Mouse (Mus musculus) hindbrain, embryonic 13.5 days (tissue): ENCODE results near the gene Upf2. TPM values are rescaled to one million over a fixed set of nuclear protein-coding genes. Genes with fewer than 3 reads are reported as not detected.
"Not testable (repeated sequence)": the region's sequence is repeated elsewhere in the genome, so short reads cannot be mapped to it uniquely, and the experiment has no call there.

ENCODE experiments used
- ATAC-seq: fragments of 200-750 bp; cut with Nextera tagmentation; 2 replicates; pipeline ENCODE4 v1.8.0; 2017; ENCODE audit warnings: moderate TSS enrichment; ENCODE audit not compliant: low FRiP score
- H3K27ac ChIP-seq: fragments of 300-500 bp; sonication (generic); 2 replicates; pipeline ENCODE4 v1.5.1; 2015; ENCODE audit warnings: inconsistent platforms, mild to moderate bottlenecking, moderate library complexity
- H3K27me3 ChIP-seq: fragments of 300-500 bp; sonication (generic); 2 replicates; pipeline ENCODE4 v1.6.1; 2015; ENCODE audit warnings: mild to moderate bottlenecking, inconsistent platforms
- H3K36me3 ChIP-seq: fragments of 300-500 bp; sonication (generic); 2 replicates; pipeline ENCODE4 v1.6.1; 2015; ENCODE audit warnings: mild to moderate bottlenecking, inconsistent platforms
- H3K4me1 ChIP-seq: fragments of 300-500 bp; sonication (generic); replicated peaks from 2 replicates; pipeline ENCODE4 v1.6.1; 2015; ENCODE audit warnings: inconsistent platforms
- H3K4me2 ChIP-seq: fragments of 300-500 bp; sonication (generic); 2 replicates; pipeline ENCODE4 v1.6.1; 2015; ENCODE audit warnings: inconsistent platforms, mild to moderate bottlenecking, moderate library complexity
- H3K4me3 ChIP-seq: fragments of 300-500 bp; sonication (generic); 2 replicates; pipeline ENCODE4 v1.5.1; 2015; ENCODE audit warnings: mild to moderate bottlenecking, inconsistent platforms
- H3K9ac ChIP-seq: fragments of 300-500 bp; sonication (generic); 2 replicates; pipeline ENCODE4 v1.6.1; 2015; ENCODE audit warnings: mild to moderate bottlenecking, inconsistent platforms
- H3K9me3 ChIP-seq: fragments of 300-500 bp; sonication (generic); 2 replicates; pipeline ENCODE4 v1.6.1; 2016; ENCODE audit warnings: inconsistent platforms
- WGBS: fragments of 180-500 bp; shearing (Covaris S2); methylation state at CpG from one replicate; pipeline ENCODE4 v1.1.7; 2015; 5-methylcytosine and 5-hydroxymethylcytosine counted together
- polyA plus RNA-seq: library from polyadenylated mRNA; unstranded; fragments of >200 nt; fragmentation: Nextera tagmentation; extraction: Ambion mirVana; gene quantifications from 2 replicates; pipeline ENCODE4 v1.2.1, GENCODE M21; 2015

The Upf2 gene
- polyA plus RNA-seq, 1 experiment from 2014 or later, result 10.1 TPM

- no peak overlapping the region for H3K9ac ChIP-seq
- H3K4me3 ChIP-seq, result no peak overlapping the region
- no peak overlapping the region for H3K4me2 ChIP-seq
- no peak overlapping the region for H3K27ac ChIP-seq
- 100% methylated on average over 1 of the region's 1 CpGs for WGBS
- no peaks in the 10 kb centered on the region for H3K36me3 ChIP-seq
- H3K9me3 ChIP-seq, result no peaks in the 10 kb centered on the region
- no peak for ATAC-seq
- no peaks in the 10 kb centered on the region for H3K27me3 ChIP-seq
- peaks cover 5% of the 10 kb centered on the region; the same call in 1 of the 2 replicates for H3K4me1 ChIP-seq
Measured at GRCm38 (mm10) chr2:6080037-6080436, 128.8 kb downstream of the Upf2 start.

GRCm38 (mm10) chr2:6081108-6081507 lies 129.8 kb downstream of the Upf2 start:
- H3K27me3 ChIP-seq, result no peaks in the 10 kb centered on the region
- H3K4me3 ChIP-seq, result no peak overlapping the region
- no peaks in the 10 kb centered on the region for H3K36me3 ChIP-seq
- no peak for ATAC-seq
- H3K9ac ChIP-seq, result no peak overlapping the region
- WGBS, result 68% methylated on average over 8 of the region's 8 CpGs
- H3K27ac ChIP-seq, result no peak overlapping the region
- no peaks in the 10 kb centered on the region for H3K4me1 ChIP-seq
- no peaks in the 10 kb centered on the region for H3K9me3 ChIP-seq
- no peak overlapping the region for H3K4me2 ChIP-seq

GRCm38 (mm10) chr2:6082615-6083014 lies 131.3 kb downstream of the Upf2 start:
- ATAC-seq, result no peak
- H3K36me3 ChIP-seq, result no peaks in the 10 kb centered on the region
- H3K27ac ChIP-seq, result no peak overlapping the region
- 91% methylated on average over 6 of the region's 6 CpGs for WGBS
- no peak overlapping the region for H3K4me2 ChIP-seq
- no peaks in the 10 kb centered on the region for H3K4me1 ChIP-seq
- no peak overlapping the region for H3K4me3 ChIP-seq
- H3K9ac ChIP-seq, result no peak overlapping the region
- H3K27me3 ChIP-seq, result no peaks in the 10 kb centered on the region
- no peaks in the 10 kb centered on the region for H3K9me3 ChIP-seq

DNA sequence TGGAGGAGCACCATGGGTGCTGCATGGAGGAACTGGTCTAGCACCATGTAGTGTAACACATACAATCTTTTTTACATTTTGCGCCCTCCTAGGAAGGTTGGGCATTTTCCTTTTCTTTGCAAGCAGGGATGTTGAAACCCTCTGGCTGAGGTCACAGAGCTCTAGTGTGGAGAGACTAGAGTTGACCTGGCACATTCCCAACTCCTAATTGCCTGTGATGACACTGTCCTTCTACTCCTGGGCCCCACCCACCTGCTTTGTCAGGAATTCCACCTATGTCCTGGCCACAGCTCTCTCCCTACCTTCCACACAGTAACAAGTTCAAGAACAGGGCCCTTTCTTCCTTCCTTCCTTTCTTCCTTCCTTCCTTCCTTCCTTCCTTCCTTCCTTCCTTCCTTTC lies 132.4 kb downstream of the Upf2 start:
- no peak overlapping the region for H3K27ac ChIP-seq
- H3K36me3 ChIP-seq, result no peaks in the 10 kb centered on the region
- no peak overlapping the region for H3K4me3 ChIP-seq
- no peak overlapping the region for H3K9ac ChIP-seq
- no peak for ATAC-seq
- H3K4me2 ChIP-seq, result no peak overlapping the region
- no peaks in the 10 kb centered on the region for H3K27me3 ChIP-seq
- H3K4me1 ChIP-seq, result no peaks in the 10 kb centered on the region
- H3K9me3 ChIP-seq, result no peaks in the 10 kb centered on the region
- 100% methylated on average over 1 of the region's 1 CpGs for WGBS

GRCm38 (mm10) chr2:6085622-6086530 lies 134.6 kb downstream of the Upf2 start:
- Histone ChIP-seq H3K4me3 (no peak overlapping the region), H3K27ac (no peak overlapping the region), H3K27me3 (no peaks in the 10 kb centered on the region), H3K9ac (no peak overlapping the region), H3K4me1 (no peaks in the 10 kb centered on the region), H3K9me3 (no peaks in the 10 kb centered on the region), H3K36me3 (no peaks in the 10 kb centered on the region), H3K4me2 (no peak overlapping the region)
- ATAC-seq, result no peak
- 82% methylated on average over 19 of the region's 19 CpGs for WGBS

- no peak for ATAC-seq
- Histone ChIP-seq H3K4me3 (no peak overlapping the region), H3K9me3 (no peaks in the 10 kb centered on the region), H3K36me3 (no peaks in the 10 kb centered on the region), H3K27me3 (no peaks in the 10 kb centered on the region), H3K27ac (no peak overlapping the region), H3K4me1 (no peaks in the 10 kb centered on the region), H3K4me2 (no peak overlapping the region), H3K9ac (no peak overlapping the region)
- WGBS, result 92% methylated on average over 5 of the region's 5 CpGs
Measured at GRCm38 (mm10) chr2:6087151-6087550, 135.9 kb downstream of the Upf2 start.

DNA sequence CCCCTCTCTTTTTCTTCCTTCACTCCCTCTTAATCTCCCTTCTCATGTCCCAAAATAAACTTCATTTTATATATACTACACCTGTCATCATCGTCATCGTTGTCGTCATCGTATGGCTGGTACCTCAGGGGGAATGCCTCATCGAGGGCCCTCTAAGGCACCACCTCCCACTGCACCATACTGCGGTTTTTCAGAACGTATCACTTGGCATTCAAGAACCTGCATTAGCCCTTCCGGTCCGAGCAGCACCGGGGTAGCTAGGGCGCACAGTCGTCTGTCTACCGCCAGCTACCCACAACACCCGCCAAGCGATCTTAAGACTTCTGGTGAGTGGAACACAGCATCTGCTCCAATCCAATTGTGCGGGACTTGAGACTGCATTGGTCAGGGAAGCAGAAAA lies 138.7 kb downstream of the Upf2 start:
- not testable (repeated sequence) for H3K27me3 ChIP-seq, H3K36me3 ChIP-seq, H3K4me3 ChIP-seq, H3K9me3 ChIP-seq, H3K9ac ChIP-seq, H3K4me1 ChIP-seq, ATAC-seq, H3K27ac ChIP-seq, H3K4me2 ChIP-seq
- 89% methylated on average over 16 of the region's 16 CpGs for WGBS

DNA sequence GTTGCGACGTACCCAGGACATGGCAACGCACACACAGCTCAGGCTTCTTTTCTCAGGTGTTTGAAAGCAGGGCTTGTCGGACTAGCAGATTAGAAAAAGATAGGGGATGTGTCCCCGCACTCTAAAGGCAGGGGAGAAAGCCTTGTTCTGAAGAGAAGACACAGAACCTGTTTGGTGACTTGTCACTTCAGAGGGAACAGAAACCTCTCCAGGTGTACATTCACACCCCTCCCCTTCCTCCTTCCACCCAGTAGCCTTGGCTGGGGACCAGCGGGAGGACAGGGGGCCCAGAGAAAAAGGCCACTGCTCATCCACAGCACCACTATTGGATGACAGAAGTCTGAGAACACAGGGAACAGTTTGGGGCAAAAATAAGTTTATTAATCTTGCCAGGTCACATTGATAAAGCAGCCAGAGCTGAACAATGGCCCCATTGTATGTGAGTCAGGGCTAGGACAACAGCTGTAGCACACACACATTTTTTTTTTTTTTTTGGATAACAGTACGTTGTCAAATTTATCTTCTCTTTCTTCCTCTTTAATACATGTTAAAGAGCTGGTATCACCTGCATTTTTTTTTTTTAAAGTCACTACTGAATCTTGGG lies 145.9 kb downstream of the Upf2 start:
- Histone ChIP-seq H3K36me3 (no peaks in the 10 kb centered on the region), H3K27ac (no peak overlapping the region), H3K4me1 (peaks cover 10% of the 10 kb centered on the region), H3K27me3 (peaks cover 30% of the 10 kb centered on the region), H3K4me2 (no peak overlapping the region), H3K9me3 (no peaks in the 10 kb centered on the region), H3K4me3 (no peak overlapping the region), H3K9ac (no peak overlapping the region)
- ATAC-seq, result no peak
- 83% methylated on average over 7 of the region's 7 CpGs for WGBS

- Histone ChIP-seq H3K4me1 (peaks cover 10% of the 10 kb centered on the region), H3K36me3 (no peaks in the 10 kb centered on the region), H3K4me3 (no peak overlapping the region), H3K9me3 (no peaks in the 10 kb centered on the region), H3K27ac (no peak overlapping the region), H3K4me2 (no peak overlapping the region), H3K9ac (no peak overlapping the region), H3K27me3 (peaks cover 34% of the 10 kb centered on the region)
- no peak for ATAC-seq
- WGBS, result 46% methylated on average over 6 of the region's 6 CpGs
Measured at GRCm38 (mm10) chr2:6098924-6099323, 147.7 kb downstream of the Upf2 start.

DNA sequence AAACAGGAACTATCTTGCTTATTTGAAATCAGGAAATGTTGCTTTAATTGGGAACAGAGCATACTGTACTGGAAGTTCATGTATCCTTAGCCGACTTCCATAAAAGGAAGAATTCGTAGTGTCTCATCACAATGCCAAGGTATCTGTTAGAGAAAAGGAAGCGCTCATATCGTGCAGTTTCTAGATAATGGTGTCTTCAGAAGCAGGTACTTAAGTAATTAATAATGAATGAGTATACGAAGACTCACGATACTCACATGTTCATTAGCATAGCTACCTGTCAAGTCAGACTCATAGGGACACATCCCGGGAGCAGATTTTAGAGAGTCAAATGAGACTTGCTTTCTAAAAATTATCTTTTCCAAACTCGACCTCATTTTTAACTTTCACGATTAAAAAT lies 148.2 kb downstream of the Upf2 start:
- Histone ChIP-seq H3K9me3 (no peaks in the 10 kb centered on the region), H3K27me3 (peaks cover 34% of the 10 kb centered on the region), H3K4me1 (peaks cover 10% of the 10 kb centered on the region), H3K4me2 (no peak overlapping the region), H3K36me3 (no peaks in the 10 kb centered on the region), H3K27ac (no peak overlapping the region), H3K4me3 (no peak overlapping the region), H3K9ac (no peak overlapping the region)
- no peak for ATAC-seq
- WGBS, result 81% methylated on average over 9 of the region's 9 CpGs

DNA sequence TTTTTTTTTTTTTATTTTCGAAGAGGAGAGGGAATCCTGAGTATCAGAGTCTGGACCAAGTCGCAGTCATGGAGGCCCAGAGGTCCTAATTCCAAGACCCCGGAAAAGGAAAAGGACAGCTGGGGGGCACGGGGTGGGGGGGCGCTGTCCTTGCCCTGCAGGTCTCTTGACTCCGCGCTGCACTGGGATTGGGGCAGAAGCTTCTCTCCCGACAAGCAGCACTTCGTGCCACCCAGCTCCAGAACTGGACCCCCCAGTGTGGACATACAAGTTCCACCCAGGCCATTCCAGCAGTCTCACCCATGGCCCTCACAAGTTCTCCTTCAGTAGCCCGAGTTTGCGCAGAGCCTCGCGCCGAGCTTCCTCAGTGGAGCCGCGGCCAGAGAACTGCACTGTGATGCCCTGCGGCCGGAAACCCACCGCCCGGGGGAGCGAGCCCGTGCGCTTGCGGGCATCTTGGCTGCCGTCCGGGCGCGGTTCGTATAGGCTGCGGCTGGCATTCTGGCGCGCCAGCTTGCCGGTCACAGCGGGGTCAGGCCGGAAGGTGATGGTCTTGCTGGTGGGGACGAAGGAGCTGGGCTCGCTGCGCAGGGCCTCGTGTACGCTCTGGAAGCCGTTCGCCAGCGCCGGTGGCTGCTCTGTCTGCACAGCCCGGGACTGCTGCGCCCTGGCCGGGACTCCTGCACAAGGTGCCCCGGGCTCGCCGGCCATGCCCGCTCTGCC lies 148.9 kb downstream of the Upf2 start:
- Histone ChIP-seq H3K9me3 (no peaks in the 10 kb centered on the region), H3K4me2 (peak overlapping the region; percentile 92), H3K4me1 (peaks cover 10% of the 10 kb centered on the region), H3K4me3 (peak overlapping the region; percentile 55), H3K27me3 (peaks cover 34% of the 10 kb centered on the region), H3K36me3 (no peaks in the 10 kb centered on the region), H3K9ac (peak overlapping the region; percentile 77), H3K27ac (no peak overlapping the region)
- 13% methylated on average over 51 of the region's 51 CpGs for WGBS
- ATAC-seq, result peak; percentile 83

GRCm38 (mm10) chr2:6100755-6101154 lies 149.5 kb downstream of the Upf2 start:
- Histone ChIP-seq H3K36me3 (no peaks in the 10 kb centered on the region), H3K4me3 (peak overlapping the region; percentile 55), H3K4me2 (peak overlapping the region; percentile 92), H3K4me1 (peaks cover 10% of the 10 kb centered on the region), H3K9ac (peak overlapping the region; percentile 77), H3K27me3 (peaks cover 34% of the 10 kb centered on the region), H3K9me3 (no peaks in the 10 kb centered on the region), H3K27ac (no peak overlapping the region)
- no peak for ATAC-seq
- 44% methylated on average over 20 of the region's 20 CpGs for WGBS
